Mouse (Mus musculus) adrenal gland, adult 2 months (tissue): ENCODE data around the gene Rrp7a. TPM values are rescaled to one million over a fixed set of nuclear protein-coding genes. Genes with fewer than 3 reads are reported as not detected.

Experiments
- DNase-seq: peaks from one replicate; pipeline ENCODE4 v3.0.0; 2021
- polyA plus RNA-seq: library from polyadenylated mRNA; depleted of rRNA; stranded (reverse); fragments of >200 nt; gene quantifications from 2 replicates; pipeline ENCODE4 v1.2.3, GENCODE M21; 2012; rRNA removed
- total RNA-seq, 2 experiments: library from RNA; stranded (reverse); gene quantifications; 2 replicates each; pipeline ENCODE4 v1.2.3; 2021

Gene Rrp7a
- total and polyA plus RNA-seq, 3 experiments = 123 to 179 (median 167) TPM

DNA sequence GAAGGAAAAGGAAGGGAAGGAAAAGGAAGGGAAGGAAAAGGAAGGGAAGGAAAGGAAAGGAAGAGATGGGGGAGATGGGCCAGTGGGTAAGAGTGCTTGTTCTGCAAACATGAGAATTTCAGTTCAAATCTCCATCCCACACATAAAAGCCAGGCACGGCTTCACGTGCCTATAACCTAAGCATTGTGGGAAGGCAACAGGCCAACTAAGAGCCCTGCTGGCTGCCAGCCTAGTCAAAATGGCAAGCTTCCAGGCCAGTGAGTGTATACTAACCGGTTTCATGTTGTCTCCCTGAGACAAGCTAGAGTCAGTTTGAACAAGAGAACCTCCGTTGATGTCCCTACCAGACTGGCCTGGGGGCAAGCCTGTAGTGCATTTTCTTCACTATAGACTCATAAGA, 57.1 kb downstream of the Rrp7a start:
- DNase-seq = peak; percentile 88

Other genes with a start within 250 kb of the Rrp7a start
- gene Tcf20, start 134.9 kb downstream of the Rrp7a start, total RNA-seq = 100 to 1,000 TPM in 1 of 2 experiments, 10 to 100 TPM in 1; 80.6 to 103 TPM
- gene Tcf20, start 134.9 kb downstream of the Rrp7a start, polyA plus RNA-seq = 13.9 and 27.7 TPM in 2 replicates
- gene Nfam1, start 89.5 kb downstream of the Rrp7a start, total RNA-seq = 1 to 10 TPM; 3.6 to 3.8 TPM
- 2.2 and 2.9 TPM in 2 replicates for gene Nfam1, start 89.5 kb downstream of the Rrp7a start, polyA plus RNA-seq
- 10 to 100 TPM; 40.0 to 48.8 TPM for gene Serhl, start 33.3 kb downstream of the Rrp7a start, total RNA-seq
- gene Serhl, start 33.3 kb downstream of the Rrp7a start, polyA plus RNA-seq = 60.8 and 83.2 TPM in 2 replicates
- gene Poldip3, start 26.6 kb upstream of the Rrp7a start, total RNA-seq = 10 to 100 TPM; 89.7 to 96.8 TPM
- gene Poldip3, start 26.6 kb upstream of the Rrp7a start, polyA plus RNA-seq = 43.0 and 55.4 TPM in 2 replicates
- 100 to 1,000 TPM; 310 to 426 TPM for gene Cyb5r3, start 49.8 kb upstream of the Rrp7a start, total RNA-seq
- 461 and 645 TPM in 2 replicates for gene Cyb5r3, start 49.8 kb upstream of the Rrp7a start, polyA plus RNA-seq
- gene A4galt, start 129.0 kb upstream of the Rrp7a start, total RNA-seq = 10 to 100 TPM in 1 of 2 experiments, 1 to 10 TPM in 1; 8.3 to 14.2 TPM
- 8.8 and 22.2 TPM in 2 replicates for gene A4galt, start 129.0 kb upstream of the Rrp7a start, polyA plus RNA-seq
- 10 to 100 TPM; 23.6 to 32.4 TPM for gene Arfgap3, start 227.4 kb upstream of the Rrp7a start, total RNA-seq
- 13.0 and 14.7 TPM in 2 replicates for gene Arfgap3, start 227.4 kb upstream of the Rrp7a start, polyA plus RNA-seq